Mouse (Mus musculus) embryonic fibroblast, embryonic 13.5 days (primary cell): ENCODE results near the gene Hipk2.

Experiments
- CTCF ChIP-seq: IDR thresholded peaks from 2 replicates; pipeline ENCODE4 v1.5.1; 2011; ENCODE audit warnings: mild to moderate bottlenecking, control low read depth, low read length, moderate library complexity, borderline replicate concordance; ENCODE audit not compliant: insufficient read depth
- POLR2A ChIP-seq: IDR thresholded peaks from 2 replicates; pipeline ENCODE4 v1.6.1; 2011; ENCODE audit warnings: low read depth, mild to moderate bottlenecking, control low read depth, low read length, moderate library complexity

- TF ChIP-seq POLR2A (no peak), CTCF (no peak)
These were observed 35.2 kb downstream of the Hipk2 start for GRCm38 (mm10) chr6:38840780-38841179.
